Mouse (Mus musculus) CD4-positive, CD25-positive, alpha-beta regulatory T cell (primary cell): ENCODE results near the gene Cyp4f39. TPM values are rescaled to one million over a fixed set of nuclear protein-coding genes. Genes with fewer than 3 reads are reported as not detected.

Experiments used
- polyA plus RNA-seq: library from polyadenylated mRNA; unstranded; fragments of 100-300 nt; shearing (Covaris generic); gene quantifications from one replicate; pipeline ENCODE4 v1.2.1, GENCODE M21; 2017

The Cyp4f39 gene
- polyA plus RNA-seq, result 0.53 TPM

GRCm38 (mm10) chr17:32452482-32452881 lies at the start of gene Cyp4f39:
Gene Cyp4f39, plus strand, starts transcription at chr17:32452723.

GRCm38 (mm10) chr17:32403417-32403816 lies 49.1 kb upstream of the Cyp4f39 start, which contains the start of gene Rasal3:
Gene Rasal3, minus strand, starts transcription at chr17:32403583.

DNA sequence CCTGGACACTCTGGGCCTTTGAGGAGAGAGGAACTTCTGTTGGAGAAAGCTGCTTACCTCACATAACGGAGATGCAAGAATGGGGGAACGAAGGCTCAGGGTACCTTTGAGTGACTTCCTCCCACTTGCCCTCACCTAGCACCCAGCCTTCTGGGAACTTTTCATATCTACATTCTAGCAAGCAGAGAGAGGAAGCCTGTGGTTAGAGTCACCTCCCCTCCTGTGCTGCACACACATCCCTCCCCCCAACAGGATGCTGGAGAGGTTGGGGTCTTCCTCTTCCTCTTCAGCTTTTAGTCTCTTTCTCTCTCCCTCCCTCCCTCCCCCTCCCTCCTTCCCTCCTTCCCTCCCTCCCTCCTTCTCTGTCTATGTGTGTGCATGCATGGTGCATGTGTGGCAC lies 28.5 kb upstream of the Cyp4f39 start, which contains the start of gene Pglyrp2:
Gene Pglyrp2, minus strand, starts transcription at position 134 of the 400 bp plus-strand sequence.

GRCm38 (mm10) chr17:32505851-32506728 lies 53.6 kb downstream of the Cyp4f39 start, which contains the start of gene Cyp4f17:
Gene Cyp4f17, plus strand, starts transcription at chr17:32506050.

GRCm38 (mm10) chr17:32536051-32536866 lies 83.7 kb downstream of the Cyp4f39 start, which contains the start of gene Cyp4f16:
Gene Cyp4f16, plus strand, starts transcription at chr17:32536558.

Other genes starting within 250 kb of the Cyp4f39 start
- 212 TPM for gene Brd4, start 168.0 kb upstream of the Cyp4f39 start, polyA plus RNA-seq
- 225 TPM for gene Akap8, start 131.5 kb upstream of the Cyp4f39 start, polyA plus RNA-seq
- 290 TPM for gene Akap8l, start 102.1 kb upstream of the Cyp4f39 start, polyA plus RNA-seq
- gene Wiz, start 63.3 kb upstream of the Cyp4f39 start, polyA plus RNA-seq, result 34.4 TPM
- gene Rasal3, start 49.1 kb upstream of the Cyp4f39 start, polyA plus RNA-seq, result 731 TPM
- gene Pglyrp2, start 28.6 kb upstream of the Cyp4f39 start, polyA plus RNA-seq, result 107 TPM
- gene Cyp4f17, start 53.3 kb downstream of the Cyp4f39 start, polyA plus RNA-seq, result 4.2 TPM
- 8.0 TPM for gene Cyp4f16, start 83.8 kb downstream of the Cyp4f39 start, polyA plus RNA-seq
- 0.13 TPM for gene Cyp4f37, start 168.6 kb downstream of the Cyp4f39 start, polyA plus RNA-seq
- not detected for gene Cyp4f40, start 206.2 kb downstream of the Cyp4f39 start, polyA plus RNA-seq
- not detected for gene Cyp4f15, start 232.9 kb downstream of the Cyp4f39 start, polyA plus RNA-seq